Mouse (Mus musculus): ENCODE measurements around the gene Pabpn1l. TPM values are rescaled to one million over a fixed set of nuclear protein-coding genes. Genes with fewer than 3 reads are reported as not detected.
A peak's percentile ranks its signal among the peaks of the same experiment; 100 is the strongest.

Pabpn1l gene
- polyA plus RNA-seq (2016; fragmentation: Nextera tagmentation; extraction: Ambion mirVana), result not detected in 2 replicates

- no peak for DNase-seq (ENCODE audit: low spot score)
- Histone ChIP-seq H3K27me3 (ENCODE audit: low read depth, poor library complexity, severe bottlenecking) (no peaks in the 10 kb centered on the region), H3K36me3 (no peaks in the 10 kb centered on the region), H3K27ac (peak within 1 kb of the TSS; percentile 21; the same call in 1 of the 2 replicates), H3K4me1 (peaks cover 67% of the 10 kb centered on the region), H3K9me3 (replicated peaks) (no peaks in the 10 kb centered on the region), H3K4me3 (no peak within 1 kb of the TSS)
- 58% methylated on average over 6 of the region's 6 CpGs for WGBS
Observed at GRCm38 (mm10) chr8:122622727-122623126, at the start of gene Pabpn1l. Gene Pabpn1l (minus strand): TSS chr8:122622739.

- peaks cover 75% of the 10 kb centered on the region for H3K4me1 ChIP-seq
- H3K27ac ChIP-seq, result no peak overlapping the region
- H3K27me3 ChIP-seq (ENCODE audit: low read depth, poor library complexity, severe bottlenecking), result peaks cover 74% of the 10 kb centered on the region
- no peaks in the 10 kb centered on the region for H3K9me3 ChIP-seq (replicated peaks)
- no peaks in the 10 kb centered on the region for H3K36me3 ChIP-seq
- 78% methylated on average over 6 of the region's 6 CpGs for WGBS
- H3K4me3 ChIP-seq, result no peak overlapping the region
- DNase-seq (ENCODE audit: low spot score), result no peak
Observed at GRCm38 (mm10) chr8:122671894-122672293, 49.4 kb upstream of the Pabpn1l start.

- peaks cover 62% of the 10 kb centered on the region for H3K27me3 ChIP-seq (ENCODE audit: low read depth, poor library complexity, severe bottlenecking)
Observed at GRCm38 (mm10) chr8:122670718-122671117, 48.2 kb upstream of the Pabpn1l start.

GRCm38 (mm10) chr8:122670001-122670400 is 47.5 kb upstream of the Pabpn1l start:
- no peaks in the 10 kb centered on the region for H3K9me3 ChIP-seq (replicated peaks)
- whole genome bisulfite sequencing, result 23% methylated on average over 11 of the region's 11 CpGs
- peaks cover 75% of the 10 kb centered on the region for H3K4me1 ChIP-seq
- no peak overlapping the region for H3K4me3 ChIP-seq
- H3K27me3 ChIP-seq (ENCODE audit: low read depth, poor library complexity, severe bottlenecking), result peaks cover 55% of the 10 kb centered on the region
- H3K36me3 ChIP-seq, result no peaks in the 10 kb centered on the region
- peak overlapping the region; percentile 27; the same call in 1 of the 2 replicates for H3K27ac ChIP-seq
- DNase-seq (ENCODE audit: low spot score), result no peak

More at GRCm38 (mm10) chr8:122670718-122671117, 48.2 kb upstream of the Pabpn1l start:
- H3K27ac ChIP-seq, result 0 out of 2 replicates have a peak overlapping the region, but pooled peaks have one; percentile 27
- no peak overlapping the region for H3K4me3 ChIP-seq
- WGBS, result 75% methylated on average over 3 of the region's 3 CpGs
- H3K9me3 ChIP-seq (replicated peaks), result no peaks in the 10 kb centered on the region
- DNase-seq (ENCODE audit: low spot score), result no peak
- H3K36me3 ChIP-seq, result no peaks in the 10 kb centered on the region
- H3K4me1 ChIP-seq, result peaks cover 75% of the 10 kb centered on the region

- H3K4me3 ChIP-seq, result no peak overlapping the region
- WGBS, result 35% methylated on average over 5 of the region's 5 CpGs
- no peaks in the 10 kb centered on the region for H3K36me3 ChIP-seq
- H3K9me3 ChIP-seq (replicated peaks), result no peaks in the 10 kb centered on the region
- no peak for DNase-seq (ENCODE audit: low spot score)
- peaks cover 49% of the 10 kb centered on the region for H3K27me3 ChIP-seq (ENCODE audit: low read depth, poor library complexity, severe bottlenecking)
- H3K27ac ChIP-seq, result 0 out of 2 replicates have a peak overlapping the region, but pooled peaks have one; percentile 27
- H3K4me1 ChIP-seq, result peaks cover 75% of the 10 kb centered on the region
Observed at GRCm38 (mm10) chr8:122669370-122669769, 46.8 kb upstream of the Pabpn1l start.

GRCm38 (mm10) chr8:122667854-122668253 is 45.3 kb upstream of the Pabpn1l start:
- WGBS, result 80% methylated on average over 11 of the region's 11 CpGs
- Histone ChIP-seq H3K27me3 (ENCODE audit: low read depth, poor library complexity, severe bottlenecking) (peaks cover 34% of the 10 kb centered on the region), H3K4me3 (no peak overlapping the region), H3K9me3 (replicated peaks) (no peaks in the 10 kb centered on the region), H3K27ac (peak overlapping the region; percentile 85), H3K36me3 (no peaks in the 10 kb centered on the region), H3K4me1 (peaks cover 81% of the 10 kb centered on the region)
- no peak for DNase-seq (ENCODE audit: low spot score)

GRCm38 (mm10) chr8:122666827-122667226 is 44.3 kb upstream of the Pabpn1l start:
- no peaks in the 10 kb centered on the region for H3K9me3 ChIP-seq (replicated peaks)
- H3K4me3 ChIP-seq, result 0 out of 2 replicates have a peak overlapping the region, but pooled peaks have one; percentile 6
- peaks cover 24% of the 10 kb centered on the region for H3K27me3 ChIP-seq (ENCODE audit: low read depth, poor library complexity, severe bottlenecking)
- peak overlapping the region; percentile 85 for H3K27ac ChIP-seq
- 47% methylated on average over 12 of the region's 12 CpGs for WGBS
- DNase-seq (ENCODE audit: low spot score), result no peak
- H3K4me1 ChIP-seq, result peaks cover 90% of the 10 kb centered on the region
- no peaks in the 10 kb centered on the region for H3K36me3 ChIP-seq

GRCm38 (mm10) chr8:122666338-122666764 is 43.8 kb upstream of the Pabpn1l start:
- Histone ChIP-seq H3K27ac (peak overlapping the region; percentile 85), H3K4me1 (peaks cover 92% of the 10 kb centered on the region)
- WGBS, result 55% methylated on average over 9 of the region's 9 CpGs

GRCm38 (mm10) chr8:122665667-122666316 is 43.3 kb upstream of the Pabpn1l start:
- DNase-seq (ENCODE audit: low spot score), result no peak
- no peaks in the 10 kb centered on the region for H3K9me3 ChIP-seq (replicated peaks)
- H3K4me3 ChIP-seq, result no peak overlapping the region
- peaks cover 92% of the 10 kb centered on the region for H3K4me1 ChIP-seq
- H3K36me3 ChIP-seq, result no peaks in the 10 kb centered on the region
- H3K27me3 ChIP-seq (ENCODE audit: low read depth, poor library complexity, severe bottlenecking), result peaks cover 15% of the 10 kb centered on the region
- peak overlapping the region; percentile 85 for H3K27ac ChIP-seq
- WGBS, result 62% methylated on average over 12 of the region's 14 CpGs

More at GRCm38 (mm10) chr8:122666338-122666764, 43.8 kb upstream of the Pabpn1l start:
- Histone ChIP-seq H3K9me3 (replicated peaks) (no peaks in the 10 kb centered on the region), H3K36me3 (no peaks in the 10 kb centered on the region), H3K27me3 (ENCODE audit: low read depth, poor library complexity, severe bottlenecking) (peaks cover 20% of the 10 kb centered on the region), H3K4me3 (0 out of 2 replicates have a peak overlapping the region, but pooled peaks have one; percentile 6)
- no peak for DNase-seq (ENCODE audit: low spot score)

- Histone ChIP-seq H3K9me3 (replicated peaks) (no peaks in the 10 kb centered on the region), H3K27ac (peak overlapping the region; percentile 85), H3K4me3 (peak overlapping the region; percentile 22; the same call in 1 of the 2 replicates), H3K4me1 (peaks cover 90% of the 10 kb centered on the region), H3K36me3 (no peaks in the 10 kb centered on the region), H3K27me3 (ENCODE audit: low read depth, poor library complexity, severe bottlenecking) (peaks cover 9% of the 10 kb centered on the region)
- 20% methylated on average over 8 of the region's 8 CpGs for WGBS
- peak; percentile 69 for DNase-seq (ENCODE audit: low spot score)
Observed at GRCm38 (mm10) chr8:122665221-122665620, 42.7 kb upstream of the Pabpn1l start.

- Histone ChIP-seq H3K9me3 (replicated peaks) (no peaks in the 10 kb centered on the region), H3K36me3 (no peaks in the 10 kb centered on the region; the same call in 1 of the 2 replicates), H3K27ac (peak overlapping the region; percentile 85), H3K4me1 (peaks cover 92% of the 10 kb centered on the region), H3K4me3 (no peak overlapping the region), H3K27me3 (ENCODE audit: low read depth, poor library complexity, severe bottlenecking) (no peaks in the 10 kb centered on the region)
- DNase-seq (ENCODE audit: low spot score), result no peak
- 29% methylated on average over 5 of the region's 5 CpGs for WGBS
Observed at GRCm38 (mm10) chr8:122663670-122664069, 41.1 kb upstream of the Pabpn1l start.

GRCm38 (mm10) chr8:122663106-122663505 is 40.6 kb upstream of the Pabpn1l start:
- no peaks in the 10 kb centered on the region for H3K9me3 ChIP-seq (replicated peaks)
- H3K27me3 ChIP-seq (ENCODE audit: low read depth, poor library complexity, severe bottlenecking), result no peaks in the 10 kb centered on the region
- 73% methylated on average over 3 of the region's 3 CpGs for WGBS
- H3K36me3 ChIP-seq, result no peaks in the 10 kb centered on the region; the same call in 1 of the 2 replicates
- peak overlapping the region; percentile 85 for H3K27ac ChIP-seq
- no peak for DNase-seq (ENCODE audit: low spot score)
- no peak overlapping the region for H3K4me3 ChIP-seq
- H3K4me1 ChIP-seq, result peaks cover 98% of the 10 kb centered on the region

- Histone ChIP-seq H3K36me3 (no peaks in the 10 kb centered on the region; the same call in 1 of the 2 replicates), H3K27me3 (ENCODE audit: low read depth, poor library complexity, severe bottlenecking) (no peaks in the 10 kb centered on the region), H3K4me3 (no peak overlapping the region), H3K9me3 (replicated peaks) (no peaks in the 10 kb centered on the region), H3K4me1 (peaks cover 98% of the 10 kb centered on the region), H3K27ac (peak overlapping the region; percentile 85)
- DNase-seq (ENCODE audit: low spot score), result no peak
- 74% methylated on average over 2 of the region's 2 CpGs for WGBS
Observed at GRCm38 (mm10) chr8:122661894-122662293, 39.4 kb upstream of the Pabpn1l start.
